Mouse (Mus musculus): Measurements from ENCODE around the gene Cyb561d2.
A peak's percentile ranks its signal among the peaks of the same experiment; 100 is the strongest.

Gene Cyb561d2

DNA sequence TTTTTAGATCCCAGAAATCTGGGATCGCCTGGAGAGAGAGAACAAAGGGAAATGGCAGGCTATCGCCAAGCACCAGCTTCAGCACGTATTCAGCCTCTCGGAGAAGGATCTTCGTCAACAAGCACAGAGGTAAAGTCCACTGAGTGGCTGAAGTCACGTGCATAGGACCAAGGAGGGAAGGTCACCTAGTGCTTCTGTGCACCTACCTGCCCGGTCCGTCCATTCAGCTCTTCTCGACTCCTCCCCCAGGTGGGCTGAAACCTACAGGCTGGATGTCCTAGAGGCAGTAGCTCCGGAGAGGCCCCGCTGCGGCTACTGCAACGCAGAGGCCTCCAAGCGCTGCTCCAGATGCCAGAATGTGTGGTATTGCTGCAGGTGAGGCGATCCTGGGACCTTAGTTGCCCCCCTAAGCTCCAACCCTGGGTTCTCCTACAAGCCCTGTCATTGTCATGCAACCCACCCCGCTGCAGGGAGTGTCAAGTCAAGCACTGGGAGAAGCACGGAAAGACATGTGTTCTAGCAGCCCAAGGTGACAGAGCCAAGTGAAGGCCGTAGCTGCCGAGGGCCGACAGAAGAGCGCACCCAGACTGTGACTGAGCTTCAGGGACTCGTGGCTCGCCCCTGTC, 8.6 kb upstream of the Cyb561d2 start:
- DNase-seq (ENCODE audit: inconsistent ontology term) = no peak

GRCm38 (mm10) chr9:107549297-107550074, 7.5 kb upstream of the Cyb561d2 start:
- DNase-seq (ENCODE audit: inconsistent ontology term) = no peak

DNA sequence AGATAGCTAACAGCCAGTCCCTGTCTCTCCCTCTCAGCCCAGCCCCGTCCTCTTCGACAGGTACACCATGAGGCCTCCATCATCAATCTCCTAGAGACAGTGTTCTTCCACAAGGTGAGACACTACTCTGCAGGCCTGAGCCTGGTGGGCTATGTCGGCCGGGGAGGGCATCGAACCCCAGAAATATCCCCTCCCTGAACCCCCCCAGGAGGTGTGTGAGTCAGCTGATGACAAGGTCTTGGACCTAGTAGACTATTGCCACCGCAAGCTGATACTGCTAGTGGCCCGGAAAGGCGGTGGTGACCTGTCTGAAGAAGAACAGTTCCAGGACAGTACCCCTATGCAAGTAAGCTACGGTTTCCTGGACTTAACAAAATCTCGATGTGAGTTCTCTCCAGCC, 6.8 kb upstream of the Cyb561d2 start:
- DNase-seq (ENCODE audit: inconsistent ontology term) = no peak

GRCm38 (mm10) chr9:107547957-107548356, 6.0 kb upstream of the Cyb561d2 start:
- DNase-seq (ENCODE audit: inconsistent ontology term) = no peak

GRCm38 (mm10) chr9:107547026-107547425, 5.0 kb upstream of the Cyb561d2 start, which contains the start of gene Zmynd10:
Zmynd10 (plus strand) TSS chr9:107547298.
- DNase-seq (ENCODE audit: inconsistent ontology term) = peak; percentile 85

- DNase-seq (ENCODE audit: inconsistent ontology term) = peak; percentile 41
Observed at GRCm38 (mm10) chr9:107545602-107546001, 3.6 kb upstream of the Cyb561d2 start.

DNA sequence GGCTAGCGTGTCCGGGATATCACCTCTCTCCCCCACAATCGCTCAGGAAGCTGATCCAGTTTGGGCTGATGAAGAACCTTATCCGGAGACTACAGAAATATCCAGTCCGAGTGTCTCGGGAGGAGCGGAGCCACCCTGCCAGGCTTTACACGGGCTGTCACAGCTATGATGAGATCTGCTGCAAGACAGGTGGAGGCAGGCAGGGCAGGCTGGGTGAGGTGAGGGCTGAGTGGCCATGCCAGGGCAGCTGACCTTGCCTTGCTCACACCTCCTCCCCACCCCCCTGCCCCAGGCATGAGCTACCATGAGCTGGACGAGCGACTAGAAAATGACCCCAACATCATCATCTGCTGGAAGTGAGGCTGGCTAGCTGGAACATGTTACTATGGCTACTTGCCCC, 3.2 kb upstream of the Cyb561d2 start:
- no peak for DNase-seq (ENCODE audit: inconsistent ontology term)

GRCm38 (mm10) chr9:107544729-107545128, 2.7 kb upstream of the Cyb561d2 start:
- no peak for DNase-seq (ENCODE audit: inconsistent ontology term)

DNA sequence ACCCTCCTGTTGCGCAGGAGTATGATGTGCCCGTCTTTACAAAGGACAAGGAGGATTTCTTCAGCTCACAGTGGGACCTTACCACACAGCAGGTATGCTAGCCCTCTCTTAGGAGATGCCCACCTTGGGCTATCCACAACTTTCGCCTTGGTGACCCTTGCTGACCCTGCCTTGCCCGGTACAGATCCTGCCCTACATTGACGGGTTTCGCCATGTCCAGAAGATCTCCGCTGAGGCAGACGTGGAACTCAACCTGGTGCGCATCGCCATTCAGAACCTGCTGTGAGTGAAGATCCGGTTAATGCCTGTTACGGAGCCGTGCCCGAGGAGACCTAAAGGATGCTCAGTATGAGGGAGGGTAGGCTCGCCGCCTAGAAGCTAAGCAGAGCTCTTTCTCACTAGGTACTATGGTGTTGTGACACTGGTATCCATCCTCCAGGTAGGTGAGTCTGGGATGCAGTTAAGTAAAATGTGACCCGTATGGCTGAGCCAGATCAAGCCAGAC, 2.3 kb upstream of the Cyb561d2 start:
- no peak for DNase-seq (ENCODE audit: inconsistent ontology term)

DNA sequence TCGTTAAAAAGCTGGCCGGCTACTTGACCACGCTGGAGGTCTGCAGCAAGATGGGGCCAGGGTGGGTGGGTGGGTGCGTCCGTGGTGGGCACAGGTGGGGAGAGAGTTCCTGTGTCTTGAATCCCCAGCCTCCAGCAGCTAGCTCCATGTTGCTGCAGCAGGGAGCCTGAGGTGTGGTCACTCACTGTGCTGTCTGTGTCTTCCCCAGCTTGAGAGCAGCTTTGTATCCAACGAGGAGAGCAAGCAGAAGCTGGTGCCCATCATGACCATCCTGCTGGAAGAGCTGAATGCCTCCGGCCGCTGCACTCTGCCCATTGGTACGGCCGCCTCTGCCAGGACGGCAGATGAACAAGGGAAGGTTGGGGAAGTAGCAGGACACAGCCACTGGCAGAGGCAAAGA, 1.3 kb upstream of the Cyb561d2 start:
- no peak for DNase-seq (ENCODE audit: inconsistent ontology term)

- no peak for DNase-seq (ENCODE audit: inconsistent ontology term)
Observed at GRCm38 (mm10) chr9:107542721-107543120, 728 bp upstream of the Cyb561d2 start.

DNA sequence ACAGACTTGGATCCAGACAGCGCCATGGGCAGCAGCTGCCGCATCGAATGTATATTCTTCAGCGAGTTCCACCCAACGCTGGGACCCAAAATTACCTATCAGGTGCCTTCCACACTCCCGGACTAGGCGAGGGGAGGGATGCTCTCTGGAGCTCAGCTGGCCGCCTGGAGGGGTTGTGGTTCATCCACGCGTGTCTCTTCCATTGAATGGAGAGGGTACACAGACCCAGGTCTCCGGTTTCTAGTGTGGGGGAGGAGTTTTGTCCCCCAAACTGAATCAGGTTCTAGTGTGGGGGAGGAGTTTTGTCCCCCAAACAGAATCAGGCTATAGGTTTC, 326 bp upstream of the Cyb561d2 start:
- DNase-seq (ENCODE audit: inconsistent ontology term) = no peak

- DNase-seq (ENCODE audit: inconsistent ontology term) = no peak
Observed at GRCm38 (mm10) chr9:107541005-107541404, 988 bp downstream of the Cyb561d2 start.

DNA sequence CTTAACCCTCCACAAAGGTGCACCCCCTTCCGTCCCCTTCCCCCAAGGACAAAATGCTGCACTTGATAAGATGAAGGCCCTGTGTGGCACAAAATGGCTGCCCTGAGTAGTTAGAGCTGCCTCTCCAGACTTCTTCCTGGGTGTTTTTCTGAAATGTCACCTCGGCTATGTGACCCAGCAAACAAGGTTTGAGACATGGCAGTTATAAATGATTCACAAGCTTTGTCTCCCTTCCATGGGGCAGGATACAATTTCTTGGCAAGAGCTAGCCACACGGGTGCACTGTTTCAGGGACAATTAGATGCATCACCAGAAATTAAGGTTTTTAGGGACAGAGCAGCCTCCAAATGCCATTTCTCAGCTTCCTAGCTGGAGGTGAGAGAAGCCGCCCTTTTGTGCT, 1.6 kb downstream of the Cyb561d2 start:
- DNase-seq (ENCODE audit: inconsistent ontology term) = no peak

DNA sequence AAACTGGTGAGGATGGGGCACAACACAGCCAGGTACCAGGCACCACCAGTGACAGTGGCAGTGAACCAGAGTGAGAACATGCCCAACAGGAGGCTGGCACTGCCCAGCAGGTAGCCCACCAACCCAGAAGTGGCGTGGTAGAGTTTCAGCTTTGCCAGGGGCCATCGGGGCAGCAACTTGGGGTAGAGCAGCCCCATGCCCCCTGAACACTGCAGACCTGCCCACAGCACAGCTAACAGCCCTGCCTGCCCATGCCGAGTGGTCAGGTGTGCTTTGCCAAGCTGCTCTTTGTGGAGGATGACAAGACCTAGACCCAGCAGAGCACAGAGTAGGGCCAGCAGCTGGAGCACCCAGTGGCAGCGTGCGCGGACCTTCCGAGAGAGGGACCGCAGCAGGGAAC, 2.1 kb downstream of the Cyb561d2 start:
- DNase-seq (ENCODE audit: inconsistent ontology term) = no peak

DNA sequence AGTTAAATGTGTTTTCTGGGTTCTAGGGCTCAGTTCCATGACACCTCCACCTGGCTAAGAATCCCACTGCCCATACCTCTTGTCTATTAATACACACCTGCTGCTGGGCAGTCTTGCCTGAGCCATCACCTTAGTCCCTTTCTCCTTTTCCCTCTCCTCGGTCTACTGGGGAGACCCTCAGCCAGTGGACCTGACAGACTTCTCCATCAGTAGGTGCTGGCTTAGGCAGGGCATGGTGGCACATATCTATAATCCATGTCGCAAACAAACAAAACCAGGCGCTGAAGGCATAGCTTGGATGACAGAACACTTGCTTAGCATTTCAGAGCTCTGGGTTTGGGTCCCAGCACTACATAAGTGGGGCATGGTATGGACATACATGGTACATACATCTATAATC, 3.3 kb downstream of the Cyb561d2 start:
- DNase-seq (ENCODE audit: inconsistent ontology term) = no peak

DNA sequence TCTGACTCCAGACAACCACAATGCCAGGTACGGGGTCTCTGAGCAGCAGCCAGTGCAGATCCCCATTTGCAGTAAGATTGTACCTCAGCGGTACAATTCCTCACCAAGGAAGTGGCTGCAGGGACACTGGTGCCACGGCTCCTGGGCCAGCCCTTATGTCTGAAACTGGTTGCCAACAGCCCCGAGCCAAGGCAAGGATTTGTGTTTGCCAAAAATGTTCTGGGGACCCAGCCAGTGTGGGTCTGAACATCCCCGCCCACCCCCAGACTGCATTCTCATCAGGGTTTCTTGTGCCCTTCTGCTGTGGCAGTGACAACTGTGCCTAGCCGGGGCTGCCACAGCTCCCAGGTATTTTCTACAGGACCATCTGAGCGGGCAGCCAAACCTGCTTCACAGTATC, 3.8 kb downstream of the Cyb561d2 start:
- no peak for DNase-seq (ENCODE audit: inconsistent ontology term)

DNA sequence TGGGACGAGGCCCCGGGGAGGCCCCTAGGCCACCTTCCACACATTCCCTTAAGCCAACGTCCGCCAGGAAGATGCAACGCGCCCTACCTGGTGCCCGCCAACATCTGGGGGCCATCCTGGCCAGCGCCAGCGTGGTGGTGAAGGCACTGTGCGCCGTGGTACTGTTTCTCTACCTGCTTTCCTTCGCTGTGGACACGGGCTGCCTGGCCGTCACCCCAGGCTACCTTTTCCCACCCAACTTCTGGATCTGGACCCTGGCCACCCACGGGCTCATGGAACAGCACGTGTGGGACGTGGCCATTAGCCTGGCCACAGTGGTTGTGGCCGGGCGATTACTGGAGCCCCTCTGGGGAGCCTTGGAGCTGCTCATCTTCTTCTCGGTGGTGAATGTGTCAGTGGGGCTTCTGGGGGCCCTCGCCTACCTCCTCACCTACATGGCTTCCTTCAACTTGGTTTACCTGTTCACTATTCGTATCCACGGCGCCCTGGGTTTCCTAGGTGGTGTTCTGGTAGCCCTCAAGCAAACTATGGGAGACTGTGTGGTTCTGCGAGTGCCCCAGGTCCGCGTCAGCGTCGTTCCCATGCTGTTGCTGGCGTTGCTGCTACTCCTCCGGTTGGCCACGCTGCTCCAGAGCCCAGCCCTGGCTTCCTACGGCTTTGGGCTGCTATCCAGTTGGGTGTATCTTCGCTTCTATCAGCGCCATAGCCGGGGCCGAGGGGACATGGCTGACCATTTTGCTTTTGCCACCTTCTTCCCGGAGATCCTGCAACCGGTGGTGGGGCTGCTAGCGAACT, 7.4 kb downstream of the Cyb561d2 start:
- DNase-seq (ENCODE audit: inconsistent ontology term) = peak; percentile 46

DNA sequence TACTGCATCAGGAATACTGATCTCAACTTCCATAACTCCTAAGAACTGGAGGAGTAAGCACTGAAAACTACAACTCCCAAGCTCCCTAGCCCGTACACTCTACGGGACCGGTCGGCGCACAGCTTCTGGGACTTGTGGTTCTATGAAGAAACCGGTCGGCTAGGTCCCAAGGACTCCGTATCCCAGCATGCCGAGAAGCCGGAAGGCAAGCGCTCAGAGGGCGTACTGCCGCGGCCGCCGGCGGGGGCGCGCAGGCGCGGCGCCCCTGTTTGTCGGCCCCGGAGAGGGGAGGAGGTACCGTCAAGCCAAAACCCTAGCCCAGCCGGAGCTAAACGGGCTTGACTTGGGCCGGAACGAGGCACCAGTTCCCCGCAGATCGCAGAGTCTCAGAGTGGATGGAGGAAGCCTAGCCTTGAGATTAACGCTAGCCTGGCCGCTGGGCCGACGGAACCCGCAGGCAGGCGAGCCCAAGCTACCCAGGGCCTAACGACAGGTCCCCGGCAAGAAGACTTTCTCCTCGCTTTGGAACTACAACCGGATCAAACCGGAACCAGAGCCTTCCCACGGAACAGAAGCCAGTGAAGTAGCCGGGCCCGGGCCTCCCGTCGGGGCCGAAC, 8.1 kb downstream of the Cyb561d2 start, which contains the start of gene Tmem115:
Tmem115 (plus strand) TSS at position 155 of the 617 bp plus-strand sequence.
- peak; percentile 96 for DNase-seq (ENCODE audit: inconsistent ontology term)

DNA sequence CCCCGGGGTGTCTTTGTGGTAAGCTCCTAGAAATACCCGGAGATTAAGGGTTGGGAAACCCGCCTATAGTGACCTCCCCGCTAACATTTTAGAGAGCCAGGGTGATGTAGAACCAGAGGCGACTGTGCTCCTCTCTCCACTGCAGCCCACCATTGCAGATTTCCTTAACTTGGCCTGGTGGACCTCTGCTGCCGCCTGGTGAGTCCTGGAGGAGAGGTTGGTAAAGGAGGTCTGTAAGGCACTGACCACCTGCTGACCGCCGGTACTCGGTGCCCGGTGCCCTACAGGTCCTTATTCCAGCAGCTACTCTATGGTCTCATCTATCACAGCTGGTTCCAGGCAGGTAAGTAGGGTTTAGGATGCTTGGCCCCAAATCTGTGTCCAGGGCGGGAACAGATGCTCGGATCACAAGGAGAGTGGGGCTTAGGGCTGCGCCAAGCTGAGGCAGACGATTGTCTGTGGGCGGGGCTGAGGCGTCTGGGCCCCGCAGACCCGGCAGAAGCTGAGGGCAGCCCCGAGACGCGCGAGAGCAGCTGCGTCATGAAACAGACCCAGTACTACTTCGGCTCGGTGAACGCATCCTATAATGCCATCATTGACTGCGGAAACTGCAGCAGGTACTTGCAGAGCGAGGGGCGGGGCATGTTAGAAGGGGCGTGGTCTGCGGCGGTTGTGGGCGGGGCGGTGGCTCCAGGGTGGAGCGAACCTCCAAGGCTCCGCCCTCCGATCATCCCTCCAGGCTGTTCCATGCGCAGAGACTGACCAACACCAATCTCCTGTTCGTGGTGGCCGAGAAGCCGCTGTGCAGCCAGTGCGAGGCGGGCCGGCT, 15.6 kb downstream of the Cyb561d2 start:
- DNase-seq (ENCODE audit: inconsistent ontology term) = peak; percentile 71

DNA sequence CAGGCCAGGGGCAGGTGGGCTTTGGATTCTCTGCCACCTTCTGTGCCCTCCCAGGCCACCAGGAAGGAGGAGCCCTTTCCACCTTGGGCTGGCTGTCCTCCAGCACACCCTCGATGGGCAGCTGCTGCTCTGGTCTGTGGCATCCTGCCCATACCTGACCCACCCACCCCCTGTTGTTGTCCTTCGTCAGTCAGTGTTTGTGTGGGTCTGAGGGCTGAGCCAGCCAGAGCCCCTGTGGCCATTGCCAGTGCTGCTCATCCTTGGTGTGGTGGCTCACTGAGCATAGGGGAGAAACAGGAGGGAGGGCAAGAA, 19.6 kb downstream of the Cyb561d2 start:
- no peak for DNase-seq (ENCODE audit: inconsistent ontology term)
